Mouse (Mus musculus) intestine, embryonic 16.5 days (tissue): ENCODE results near the gene Hist1h3a. TPM values are rescaled to one million over a fixed set of nuclear protein-coding genes. Genes with fewer than 3 reads are reported as not detected.

Experiments
- ATAC-seq: fragments of 200-750 bp; cut with Nextera tagmentation; 2 replicates; pipeline ENCODE4 v1.8.0; 2017; ENCODE audit warnings: moderate TSS enrichment, moderate library complexity
- H3K27ac ChIP-seq: fragments of 300-500 bp; sonication (generic); 2 replicates; pipeline ENCODE4 v1.5.1; 2014; ENCODE audit warnings: mild to moderate bottlenecking, low read length
- H3K27me3 ChIP-seq: fragments of 300-500 bp; sonication (generic); replicated peaks from 2 replicates; pipeline ENCODE4 v1.6.1; 2014; ENCODE audit warnings: low read length, control low read depth, mixed read lengths; ENCODE audit not compliant: control insufficient read depth, insufficient read depth
- H3K36me3 ChIP-seq: fragments of 300-500 bp; sonication (generic); 2 replicates; pipeline ENCODE4 v1.6.1; 2014; ENCODE audit warnings: low read length, control low read depth; ENCODE audit not compliant: control insufficient read depth, insufficient read depth
- H3K4me1 ChIP-seq: fragments of 300-500 bp; sonication (generic); 2 replicates; pipeline ENCODE4 v1.6.1; 2014; ENCODE audit warnings: low read length, control low read depth, mixed read lengths; ENCODE audit not compliant: control insufficient read depth, insufficient read depth
- H3K4me2 ChIP-seq: fragments of 300-500 bp; sonication (generic); 2 replicates; pipeline ENCODE4 v1.6.1; 2014; ENCODE audit warnings: low read depth, low read length, control low read depth
- H3K4me3 ChIP-seq: fragments of 300-500 bp; sonication (generic); 2 replicates; pipeline ENCODE4 v1.5.1; 2014; ENCODE audit warnings: mild to moderate bottlenecking, low read length
- H3K9ac ChIP-seq: fragments of 300-500 bp; sonication (generic); 2 replicates; pipeline ENCODE4 v1.6.1; 2014; ENCODE audit warnings: low read depth, low read length
- H3K9me3 ChIP-seq: fragments of 300-500 bp; sonication (generic); 2 replicates; pipeline ENCODE4 v1.6.1; 2016; ENCODE audit warnings: low read length, control low read depth; ENCODE audit not compliant: control insufficient read depth
- WGBS: fragments of 180-500 bp; shearing (Covaris S2); extraction: QIAGEN DNeasy Blood & Tissue Kit; methylation state at CpG from one replicate; pipeline ENCODE4 v1.1.7; 2014; 5-methylcytosine and 5-hydroxymethylcytosine counted together
- polyA plus RNA-seq: library from polyadenylated mRNA; unstranded; fragments of >200 nt; fragmentation: Nextera tagmentation; extraction: Ambion mirVana; gene quantifications from 2 replicates; pipeline ENCODE4 v1.2.1, GENCODE M21; 2015

Gene Hist1h3a
- polyA plus RNA-seq, 1 experiment from 2014 or later: 4.2 TPM

GRCm38 (mm10) chr13:23768834-23769397, 6.7 kb upstream of the Hist1h3a start:
- WGBS: 58% methylated on average over 5 of the region's 5 CpGs
- ATAC-seq: no peak
- no peak overlapping the region for H3K9ac ChIP-seq
- no peaks in the 10 kb centered on the region for H3K9me3 ChIP-seq
- H3K4me1 ChIP-seq: peaks cover 9% of the 10 kb centered on the region; the same call in 1 of the 2 replicates
- H3K36me3 ChIP-seq: no peaks in the 10 kb centered on the region
- H3K27me3 ChIP-seq: no peaks in the 10 kb centered on the region
- no peak overlapping the region for H3K4me3 ChIP-seq
- no peak overlapping the region for H3K27ac ChIP-seq
- no peak overlapping the region for H3K4me2 ChIP-seq

GRCm38 (mm10) chr13:23766772-23767171, 4.6 kb upstream of the Hist1h3a start:
- no peak overlapping the region for H3K4me3 ChIP-seq
- no peaks in the 10 kb centered on the region for H3K36me3 ChIP-seq
- H3K4me2 ChIP-seq: no peak overlapping the region
- no peak overlapping the region for H3K9ac ChIP-seq
- H3K27me3 ChIP-seq: no peaks in the 10 kb centered on the region
- peaks cover 14% of the 10 kb centered on the region for H3K4me1 ChIP-seq
- no peak for ATAC-seq
- no peaks in the 10 kb centered on the region for H3K9me3 ChIP-seq
- no peak overlapping the region for H3K27ac ChIP-seq

GRCm38 (mm10) chr13:23765172-23765513, 3.0 kb upstream of the Hist1h3a start:
- 75% methylated on average over 1 of the region's 1 CpGs for WGBS
- no peaks in the 10 kb centered on the region for H3K9me3 ChIP-seq
- no peak overlapping the region for H3K27ac ChIP-seq
- no peak overlapping the region for H3K9ac ChIP-seq
- ATAC-seq: no peak
- H3K36me3 ChIP-seq: no peaks in the 10 kb centered on the region
- H3K27me3 ChIP-seq: no peaks in the 10 kb centered on the region
- H3K4me1 ChIP-seq: peaks cover 18% of the 10 kb centered on the region
- H3K4me3 ChIP-seq: no peak overlapping the region
- no peak overlapping the region for H3K4me2 ChIP-seq

GRCm38 (mm10) chr13:23764324-23765171, 2.4 kb upstream of the Hist1h3a start:
- no peak for ATAC-seq
- Histone ChIP-seq H3K9me3 (no peaks in the 10 kb centered on the region), H3K4me2 (peak overlapping the region; percentile 89)

GRCm38 (mm10) chr13:23763586-23764323, 1.6 kb upstream of the Hist1h3a start, which contains the start of gene Hist1h1a:
Gene Hist1h1a (plus strand): TSS chr13:23763666.
- peak within 1 kb of the TSS; percentile 53 for H3K4me3 ChIP-seq
- no peaks in the 10 kb centered on the region for H3K27me3 ChIP-seq
- ATAC-seq: peak; percentile 69
- H3K4me1 ChIP-seq: peaks cover 22% of the 10 kb centered on the region
- H3K9me3 ChIP-seq: no peaks in the 10 kb centered on the region
- peak within 1 kb of the TSS; percentile 89 for H3K4me2 ChIP-seq
- H3K9ac ChIP-seq: peak within 1 kb of the TSS; percentile 73
- H3K36me3 ChIP-seq: no peaks in the 10 kb centered on the region
- peak within 1 kb of the TSS; percentile 97 for H3K27ac ChIP-seq
- WGBS: 4% methylated on average over 34 of the region's 34 CpGs

More at GRCm38 (mm10) chr13:23764324-23765171, 2.4 kb upstream of the Hist1h3a start:
- H3K4me1 ChIP-seq: peaks cover 22% of the 10 kb centered on the region
- peak overlapping the region; percentile 73 for H3K9ac ChIP-seq
- no peaks in the 10 kb centered on the region for H3K36me3 ChIP-seq
- H3K27ac ChIP-seq: peak overlapping the region; percentile 97
- 37% methylated on average over 12 of the region's 12 CpGs for whole genome bisulfite sequencing
- H3K4me3 ChIP-seq: peak overlapping the region; percentile 53
- H3K27me3 ChIP-seq: no peaks in the 10 kb centered on the region

- Histone ChIP-seq H3K4me1 (peaks cover 22% of the 10 kb centered on the region), H3K27me3 (no peaks in the 10 kb centered on the region), H3K4me3 (peak overlapping the region; percentile 53), H3K36me3 (no peaks in the 10 kb centered on the region), H3K9me3 (no peaks in the 10 kb centered on the region), H3K27ac (peak overlapping the region; percentile 97), H3K9ac (peak overlapping the region; percentile 60), H3K4me2 (peak overlapping the region; percentile 89)
- WGBS: 1% methylated on average over 10 of the region's 10 CpGs
- ATAC-seq: no peak
These were observed 1.0 kb upstream of the Hist1h3a start for GRCm38 (mm10) chr13:23763242-23763585.

GRCm38 (mm10) chr13:23760972-23761864, 968 bp downstream of the Hist1h3a start, which contains the start of gene Hist1h4a:
Gene Hist1h4a (minus strand): TSS chr13:23761230.
- ATAC-seq: peak; percentile 68
- under 1% methylated on average over 64 of the region's 72 CpGs for WGBS

GRCm38 (mm10) chr13:23760240-23760971, 1.8 kb downstream of the Hist1h3a start:
- peak overlapping the region; percentile 65 for H3K4me2 ChIP-seq
- H3K4me1 ChIP-seq: peaks cover 26% of the 10 kb centered on the region
- ATAC-seq: no peak; the same call in 1 of the 2 replicates
- H3K27ac ChIP-seq: peak overlapping the region; percentile 93
- peak overlapping the region; percentile 64 for H3K9ac ChIP-seq
- no peaks in the 10 kb centered on the region for H3K36me3 ChIP-seq
- H3K27me3 ChIP-seq: no peaks in the 10 kb centered on the region
- no peaks in the 10 kb centered on the region for H3K9me3 ChIP-seq
- H3K4me3 ChIP-seq: peak overlapping the region; percentile 50
- 1% methylated on average over 20 of the region's 27 CpGs for WGBS

More at GRCm38 (mm10) chr13:23760972-23761864, 968 bp downstream of the Hist1h3a start, which contains the start of gene Hist1h4a:
- Histone ChIP-seq H3K4me3 (peak within 1 kb of the TSS; percentile 50), H3K27ac (peak within 1 kb of the TSS; percentile 93), H3K9ac (peak within 1 kb of the TSS; percentile 69), H3K4me2 (peak within 1 kb of the TSS; percentile 89), H3K9me3 (no peaks in the 10 kb centered on the region), H3K36me3 (no peaks in the 10 kb centered on the region), H3K27me3 (no peaks in the 10 kb centered on the region), H3K4me1 (peaks cover 26% of the 10 kb centered on the region)
